Mouse (Mus musculus) mouse embryonic stem cell (cell line): Measurements from ENCODE around the gene Gfral.

Experiments used
- in situ Hi-C, 2 experiments: fragments of 300-500 bp; cut with MboI; formaldehyde crosslinking; loops; 1 replicate in 1 of 2; 3 replicates in 1 of 2; pipeline ENCODE4 v1.14.3; 2019 to 2020; ENCODE audit warnings: low sequenced_read_pairs in 2 of 2, low pct_unique_long_range_greater_than_20kb in 1 of 2, mixed read lengths in 1 of 2; ENCODE audit not compliant: unreplicated experiment in 1 of 2

The Gfral gene

GRCm38 (mm10) chr9:76138378-76139109 is 74.9 kb downstream of the Gfral start:
- in situ Hi-C loops = loop anchor here in 1 of 2 experiments (25.0 kb wide), 1 partner anchor 376 kb away; no protein-coding TSS in a partner anchor

DNA sequence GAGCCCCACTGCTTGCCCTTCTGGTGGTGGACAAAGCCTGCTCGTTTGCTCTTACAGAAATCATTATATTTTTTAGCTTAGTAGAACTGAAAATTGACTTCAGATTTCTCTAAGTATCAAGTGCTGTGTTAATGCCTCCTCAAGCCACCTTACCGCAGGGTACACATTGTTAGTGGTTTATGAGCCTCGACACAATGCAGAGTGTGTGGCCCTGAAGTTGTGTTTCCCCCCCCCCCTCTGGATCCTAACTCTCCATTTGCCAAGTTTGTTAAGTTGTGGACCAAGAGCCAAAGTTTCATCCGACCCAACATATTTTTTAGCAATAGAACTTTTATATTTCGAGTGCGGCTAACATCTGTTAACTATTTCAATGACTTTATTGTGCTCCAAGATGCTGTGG is 79.4 kb downstream of the Gfral start:
- in situ Hi-C loops = loop anchor here in 1 of 2 experiments (25.0 kb wide), 1 partner anchor 372 kb away; no protein-coding TSS in a partner anchor

DNA sequence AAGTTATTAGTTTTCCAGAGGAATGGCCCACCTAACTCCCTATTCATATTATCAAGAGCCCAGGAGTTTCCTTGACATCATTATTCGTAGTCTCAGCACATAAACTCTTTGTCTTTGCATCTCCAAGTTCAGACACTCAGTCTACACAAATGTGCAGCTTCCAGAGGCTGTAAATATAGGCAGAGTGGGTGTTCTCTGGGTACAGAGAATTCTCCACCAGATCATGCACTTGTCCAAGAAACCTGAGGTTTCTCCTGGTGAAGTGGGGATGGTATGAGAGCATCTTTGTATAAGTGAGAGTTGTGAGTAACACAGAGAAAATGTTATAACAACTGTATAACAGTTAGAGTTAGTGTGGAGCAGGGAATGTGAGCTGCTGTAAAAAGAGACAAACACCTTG is 84.1 kb downstream of the Gfral start:
- in situ Hi-C loops = loop anchor here (10.0 to 25.0 kb wide), 2 partner anchors 365 to 367 kb away; no protein-coding TSS in a partner anchor

DNA sequence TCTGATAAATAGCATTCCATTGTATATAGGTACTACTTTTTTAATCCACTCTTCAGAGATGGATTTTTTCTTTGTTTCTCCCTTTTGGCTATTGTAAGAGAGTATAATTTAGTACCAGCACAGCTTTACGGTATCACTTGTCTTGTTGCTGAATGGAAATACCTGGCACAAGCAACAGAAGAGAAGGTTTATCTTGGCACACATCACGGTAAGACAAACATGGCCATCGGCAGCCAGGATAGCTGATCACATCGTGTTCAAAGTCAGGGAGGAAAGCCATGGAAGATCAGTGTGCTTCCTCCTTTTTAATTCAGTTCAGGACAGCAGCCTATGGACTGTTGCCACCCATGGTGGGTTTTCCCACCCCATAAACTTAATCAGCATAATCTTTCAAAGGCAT is 89.2 kb downstream of the Gfral start:
- in situ Hi-C loops = loop anchor here in 1 of 2 experiments (10.0 kb wide), 1 partner anchor 359 kb away; no protein-coding TSS in a partner anchor

- in situ Hi-C loops = loop anchor here in 1 of 2 experiments (10.0 kb wide), 1 partner anchor 358 kb away; no protein-coding TSS in a partner anchor
Measured at GRCm38 (mm10) chr9:76122888-76123287, 90.6 kb downstream of the Gfral start.
